Mouse (Mus musculus) forebrain, embryonic 11.5 days (tissue): Measurements from ENCODE around the gene Pnn. TPM values are rescaled to one million over a fixed set of nuclear protein-coding genes. Genes with fewer than 3 reads are reported as not detected.

Experiments
- ATAC-seq: fragments of 200-750 bp; cut with Nextera tagmentation; replicated peaks from 2 replicates; pipeline ENCODE4 v1.8.0; 2017; ENCODE audit warnings: moderate TSS enrichment; ENCODE audit not compliant: low FRiP score
- DNase-seq: peaks from one replicate; pipeline ENCODE4 v3.0.0-alpha.2; 2017; ENCODE audit warnings: low spot score
- H3K27ac ChIP-seq: fragments of 300-500 bp; sonication (generic); 2 replicates; pipeline ENCODE4 v1.5.1; 2014; ENCODE audit warnings: low read depth, low read length
- H3K27me3 ChIP-seq: fragments of 300-500 bp; sonication (generic); 2 replicates; pipeline ENCODE4 v1.6.1; 2014; ENCODE audit warnings: mild to moderate bottlenecking, low read length, mixed read lengths; ENCODE audit not compliant: control insufficient read depth, insufficient read depth
- H3K36me3 ChIP-seq: fragments of 300-500 bp; sonication (generic); 2 replicates; pipeline ENCODE4 v1.6.1; 2014; ENCODE audit warnings: mild to moderate bottlenecking, low read length, moderate library complexity, mixed read lengths; ENCODE audit not compliant: control insufficient read depth, insufficient read depth
- H3K4me1 ChIP-seq: fragments of 300-500 bp; sonication (generic); replicated peaks from 2 replicates; pipeline ENCODE4 v1.6.1; 2014; ENCODE audit warnings: low read length, mixed read lengths; ENCODE audit not compliant: control insufficient read depth, insufficient read depth
- H3K4me2 ChIP-seq: fragments of 300-500 bp; sonication (generic); 2 replicates; pipeline ENCODE4 v1.6.1; 2014; ENCODE audit warnings: low read depth, mild to moderate bottlenecking, low read length, moderate library complexity, mixed read lengths; ENCODE audit not compliant: severe bottlenecking
- H3K4me3 ChIP-seq: fragments of 300-500 bp; sonication (generic); 2 replicates; pipeline ENCODE4 v1.5.1; 2014; ENCODE audit warnings: low read depth, low read length
- H3K9ac ChIP-seq: fragments of 300-500 bp; sonication (generic); 2 replicates; pipeline ENCODE4 v1.6.1; 2014; ENCODE audit warnings: low read length
- H3K9me3 ChIP-seq: fragments of 300-500 bp; sonication (generic); 2 replicates; pipeline ENCODE4 v1.6.1; 2016; ENCODE audit warnings: low read length, mixed read lengths; ENCODE audit not compliant: control insufficient read depth
- WGBS: fragments of 180-500 bp; shearing (Covaris S2); extraction: QIAGEN DNeasy Blood & Tissue Kit; methylation state at CpG from one replicate; pipeline ENCODE4 v1.1.7; 2014; 5-methylcytosine and 5-hydroxymethylcytosine counted together
- polyA plus RNA-seq: library from polyadenylated mRNA; unstranded; fragments of >200 nt; fragmentation: Nextera tagmentation; extraction: Ambion mirVana; gene quantifications from 2 replicates; pipeline ENCODE4 v1.2.1, GENCODE M21; 2014

Gene Pnn
- polyA plus RNA-seq: 124 and 127 TPM in 2 replicates

DNA sequence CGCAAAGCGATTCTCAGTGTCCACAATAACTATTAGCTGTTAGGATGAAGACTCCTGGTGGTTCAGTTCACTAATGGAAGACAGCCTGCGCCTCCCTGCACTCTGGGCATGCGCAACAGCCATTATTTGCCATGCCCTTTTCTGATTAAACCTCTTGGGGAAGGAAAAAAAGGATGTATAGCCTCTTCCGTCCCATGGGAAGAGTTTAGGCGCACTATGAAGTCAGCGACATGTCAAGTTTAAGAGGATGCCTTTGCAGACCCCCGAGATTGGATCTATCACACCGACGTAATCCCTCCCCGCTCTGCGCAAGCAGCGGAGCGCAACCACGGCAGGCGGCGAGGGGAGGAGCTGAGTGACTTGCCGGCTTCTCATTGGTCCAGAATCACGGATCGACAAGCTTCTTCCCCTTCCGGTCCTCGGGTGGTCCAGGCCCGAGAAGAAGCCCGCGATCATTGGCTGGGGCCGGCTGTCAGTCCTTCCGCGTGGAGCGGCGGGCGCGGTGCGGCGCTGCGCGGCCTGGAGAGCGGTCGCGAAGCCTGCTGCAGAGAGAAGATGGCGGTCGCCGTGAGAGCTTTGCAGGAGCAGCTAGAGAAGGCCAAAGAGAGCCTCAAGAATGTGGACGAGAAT is at the start of gene Pnn:
Pnn (plus strand) TSS at position 437 of the 630 bp plus-strand sequence.
- H3K9me3 ChIP-seq: no peaks in the 10 kb centered on the region
- no peaks in the 10 kb centered on the region for H3K27me3 ChIP-seq
- H3K4me1 ChIP-seq: no peaks in the 10 kb centered on the region
- DNase-seq: peak; percentile 97
- peak within 1 kb of the TSS; percentile 62 for H3K4me2 ChIP-seq
- WGBS: under 1% methylated on average over 43 of the region's 43 CpGs
- ATAC-seq: peak; percentile 99
- H3K36me3 ChIP-seq: peaks cover 11% of the 10 kb centered on the region; the same call in 1 of the 2 replicates
- H3K27ac ChIP-seq: peak within 1 kb of the TSS; percentile 87
- H3K9ac ChIP-seq: peak within 1 kb of the TSS; percentile 98
- peak within 1 kb of the TSS; percentile 98 for H3K4me3 ChIP-seq

- H3K9me3 ChIP-seq: no peaks in the 10 kb centered on the region
- no peaks in the 10 kb centered on the region for H3K36me3 ChIP-seq
- no peaks in the 10 kb centered on the region for H3K4me1 ChIP-seq
- H3K27me3 ChIP-seq: no peaks in the 10 kb centered on the region
- no peak overlapping the region for H3K27ac ChIP-seq
- no peak overlapping the region for H3K4me3 ChIP-seq
- H3K4me2 ChIP-seq: no peak overlapping the region
- ATAC-seq (no peak), DNase-seq (no peak)
- 83% methylated on average over 8 of the region's 8 CpGs for WGBS
- no peak overlapping the region for H3K9ac ChIP-seq
These were observed 48.7 kb upstream of the Pnn start for GRCm38 (mm10) chr12:59017970-59018369.

- H3K4me3 ChIP-seq: no peak overlapping the region
- H3K9me3 ChIP-seq: no peaks in the 10 kb centered on the region
- no peak overlapping the region for H3K4me2 ChIP-seq
- ATAC-seq (no peak), DNase-seq (no peak)
- H3K27me3 ChIP-seq: no peaks in the 10 kb centered on the region
- H3K36me3 ChIP-seq: no peaks in the 10 kb centered on the region; the same call in 1 of the 2 replicates
- H3K27ac ChIP-seq: no peak overlapping the region
- WGBS: 91% methylated on average over 2 of the region's 2 CpGs
- H3K4me1 ChIP-seq: no peaks in the 10 kb centered on the region
- no peak overlapping the region for H3K9ac ChIP-seq
These were observed 46.8 kb upstream of the Pnn start for GRCm38 (mm10) chr12:59019891-59020290.

- no peaks in the 10 kb centered on the region for H3K9me3 ChIP-seq
- H3K4me3 ChIP-seq: no peak overlapping the region
- no peaks in the 10 kb centered on the region for H3K4me1 ChIP-seq
- no peak for ATAC-seq
- H3K4me2 ChIP-seq: no peak overlapping the region
- H3K9ac ChIP-seq: no peak overlapping the region
- no peak overlapping the region for H3K27ac ChIP-seq
- DNase-seq: no peak
- H3K36me3 ChIP-seq: no peaks in the 10 kb centered on the region; the same call in 1 of the 2 replicates
- 92% methylated on average over 4 of the region's 4 CpGs for WGBS
- H3K27me3 ChIP-seq: no peaks in the 10 kb centered on the region
These were observed 45.4 kb upstream of the Pnn start for GRCm38 (mm10) chr12:59021306-59021705.

GRCm38 (mm10) chr12:59032101-59032500 is 34.6 kb upstream of the Pnn start:
- ATAC-seq (no peak), DNase-seq (no peak)
- Histone ChIP-seq H3K36me3 (peaks cover 2% of the 10 kb centered on the region; the same call in 1 of the 2 replicates), H3K4me1 (no peaks in the 10 kb centered on the region), H3K4me2 (no peak overlapping the region), H3K27ac (no peak overlapping the region), H3K9ac (no peak overlapping the region), H3K4me3 (no peak overlapping the region), H3K9me3 (no peaks in the 10 kb centered on the region), H3K27me3 (no peaks in the 10 kb centered on the region)
- WGBS: 70% methylated on average over 5 of the region's 5 CpGs

GRCm38 (mm10) chr12:59039162-59039970 is 27.3 kb upstream of the Pnn start:
- Histone ChIP-seq H3K9ac (no peak overlapping the region), H3K27me3 (no peaks in the 10 kb centered on the region), H3K4me2 (no peak overlapping the region), H3K4me3 (no peak overlapping the region), H3K4me1 (no peaks in the 10 kb centered on the region), H3K9me3 (no peaks in the 10 kb centered on the region), H3K36me3 (peaks cover 4% of the 10 kb centered on the region; the same call in 1 of the 2 replicates), H3K27ac (peak overlapping the region; percentile 76; the same call in 1 of the 2 replicates)
- no peak for ATAC-seq
- 69% methylated on average over 10 of the region's 10 CpGs for WGBS
- no peak for DNase-seq

GRCm38 (mm10) chr12:59039971-59040844 is 26.5 kb upstream of the Pnn start:
- no peak overlapping the region; the same call in 1 of the 2 replicates for H3K4me3 ChIP-seq
- peak overlapping the region; percentile 76; the same call in 1 of the 2 replicates for H3K27ac ChIP-seq
- H3K9me3 ChIP-seq: no peaks in the 10 kb centered on the region
- DNase-seq: peak; percentile 81
- no peaks in the 10 kb centered on the region for H3K4me1 ChIP-seq
- ATAC-seq: peak; percentile 91
- H3K4me2 ChIP-seq: peak overlapping the region; percentile 35; the same call in 1 of the 2 replicates
- no peaks in the 10 kb centered on the region for H3K27me3 ChIP-seq
- peak overlapping the region; percentile 23; the same call in 1 of the 2 replicates for H3K9ac ChIP-seq
- peaks cover 4% of the 10 kb centered on the region; the same call in 1 of the 2 replicates for H3K36me3 ChIP-seq
- 2% methylated on average over 23 of the region's 23 CpGs for WGBS

DNA sequence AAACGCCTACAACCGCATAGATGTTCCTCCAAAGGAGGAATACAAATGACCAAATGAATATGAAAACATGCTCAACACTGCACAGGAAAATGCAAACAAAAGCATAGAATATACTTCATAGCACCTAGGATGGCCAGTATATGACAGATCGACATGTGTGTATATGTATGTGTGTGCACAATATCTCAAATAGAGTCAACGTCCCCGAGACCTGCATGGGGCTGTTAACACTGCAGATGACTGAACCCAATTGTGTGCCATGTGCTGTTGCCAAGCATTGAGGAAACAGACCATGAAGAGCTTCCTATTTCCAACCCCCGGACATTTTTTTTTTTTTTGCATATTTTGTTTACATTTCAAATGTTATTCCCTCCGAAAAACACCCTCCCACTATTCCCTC is 25.8 kb upstream of the Pnn start:
- ATAC-seq: peak; percentile 40
- no peak for DNase-seq
- H3K9me3 ChIP-seq: no peaks in the 10 kb centered on the region
- WGBS: 33% methylated on average over 7 of the region's 7 CpGs
- no peaks in the 10 kb centered on the region for H3K4me1 ChIP-seq
- peaks cover 4% of the 10 kb centered on the region; the same call in 1 of the 2 replicates for H3K36me3 ChIP-seq
- H3K4me3 ChIP-seq: no peak overlapping the region
- H3K4me2 ChIP-seq: no peak overlapping the region
- H3K27me3 ChIP-seq: no peaks in the 10 kb centered on the region
- no peak overlapping the region for H3K27ac ChIP-seq
- H3K9ac ChIP-seq: no peak overlapping the region
